Mouse (Mus musculus) stomach, postnatal 0 days (tissue): ENCODE results near the gene Pak2. TPM values are rescaled to one million over a fixed set of nuclear protein-coding genes. Genes with fewer than 3 reads are reported as not detected.
"Not testable (repeated sequence)": the region's sequence is repeated elsewhere in the genome, so short reads cannot be mapped to it uniquely, and the experiment has no call there.

ENCODE experiments used
- ATAC-seq: fragments of 200-750 bp; cut with Nextera tagmentation; 2 replicates; pipeline ENCODE4 v1.8.0; 2017; ENCODE audit not compliant: low FRiP score, low TSS enrichment
- DNase-seq: peaks from one replicate; pipeline ENCODE4 v3.0.0-alpha.2; 2016; ENCODE audit warnings: low spot score
- H3K27ac ChIP-seq: fragments of 300-500 bp; sonication (generic); replicated peaks from 2 replicates; pipeline ENCODE4 v1.5.1; 2014; ENCODE audit warnings: mild to moderate bottlenecking, control low read depth
- H3K27me3 ChIP-seq: fragments of 300-500 bp; sonication (generic); 2 replicates; pipeline ENCODE4 v1.6.1; 2014; ENCODE audit warnings: low read length; ENCODE audit not compliant: control insufficient read depth, insufficient read depth
- H3K36me3 ChIP-seq: fragments of 300-500 bp; sonication (generic); 2 replicates; pipeline ENCODE4 v1.6.1; 2014; ENCODE audit warnings: low read length, mixed read lengths; ENCODE audit not compliant: control insufficient read depth, insufficient read depth
- H3K4me1 ChIP-seq: fragments of 300-500 bp; sonication (generic); replicated peaks from 2 replicates; pipeline ENCODE4 v1.6.1; 2014; ENCODE audit warnings: antibody characterized with exemption; ENCODE audit not compliant: control insufficient read depth, insufficient read depth
- H3K4me2 ChIP-seq: fragments of 300-500 bp; sonication (generic); replicated peaks from 2 replicates; pipeline ENCODE4 v1.6.1; 2014; ENCODE audit warnings: low read depth, mild to moderate bottlenecking, control low read depth, moderate library complexity
- H3K4me3 ChIP-seq: fragments of 300-500 bp; sonication (generic); 2 replicates; pipeline ENCODE4 v1.5.1; 2014; ENCODE audit warnings: low read depth, low read length, control low read depth
- H3K9ac ChIP-seq: fragments of 300-500 bp; sonication (generic); 2 replicates; pipeline ENCODE4 v1.6.1; 2014; ENCODE audit warnings: mild to moderate bottlenecking, low read length, control low read depth, mixed read lengths
- H3K9me3 ChIP-seq: fragments of 300-500 bp; sonication (generic); 2 replicates; pipeline ENCODE4 v1.6.1; 2016; ENCODE audit warnings: low read length; ENCODE audit not compliant: control insufficient read depth
- CTCF ChIP-seq: IDR thresholded peaks from 2 replicates; pipeline ENCODE4 v1.5.1; 2016; ENCODE audit warnings: antibody characterized with exemption, low read depth, mild to moderate bottlenecking, moderate library complexity
- EP300 ChIP-seq: optimal IDR thresholded peaks from 2 replicates; pipeline ENCODE3; 2016; ENCODE audit warnings: antibody characterized with exemption
- whole genome bisulfite sequencing: fragments of 180-500 bp; shearing (Covaris S2); extraction: QIAGEN DNeasy Blood & Tissue Kit; methylation state at CpG from one replicate; pipeline ENCODE4 v1.1.7; 2014; 5-methylcytosine and 5-hydroxymethylcytosine counted together
- polyA plus RNA-seq: library from polyadenylated mRNA; unstranded; fragments of >200 nt; fragmentation: Nextera tagmentation; extraction: Ambion mirVana; gene quantifications from 2 replicates; pipeline ENCODE4 v1.2.1, GENCODE M21; 2015

The Pak2 gene
- polyA plus RNA-seq, 1 experiment from 2014 or later = 23.6 TPM

DNA sequence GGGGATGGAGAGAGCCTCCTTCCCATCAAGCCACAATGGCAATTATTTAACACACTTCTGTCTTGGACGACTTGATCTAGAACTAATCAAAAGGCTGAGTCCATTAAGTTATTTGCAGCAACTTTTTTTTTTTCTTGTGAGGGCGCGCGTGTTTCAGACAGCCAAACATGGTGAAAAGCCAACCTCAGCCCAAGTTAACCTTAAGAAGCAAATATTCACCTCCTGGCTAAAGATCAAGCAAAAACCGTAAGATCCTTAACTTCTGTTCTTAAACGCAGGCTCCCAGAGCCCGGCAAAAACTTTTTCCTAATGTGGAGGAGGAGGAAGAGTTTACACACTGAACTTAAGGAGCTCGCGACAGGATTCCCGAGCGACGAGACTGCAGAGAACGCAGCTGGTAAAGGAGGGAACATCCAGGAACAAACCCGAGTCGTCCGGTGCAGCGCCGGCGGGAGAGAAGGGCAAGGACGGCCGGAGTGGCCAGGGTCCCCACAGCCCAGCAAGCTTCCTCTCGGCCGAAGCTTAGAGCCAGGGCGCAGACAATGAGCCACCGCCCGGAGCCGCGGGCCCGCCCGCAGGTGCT, 643 bp downstream of the Pak2 start:
- Histone ChIP-seq H3K4me3 (peak overlapping the region; percentile 94), H3K36me3 (no peaks in the 10 kb centered on the region), H3K4me1 (no peaks in the 10 kb centered on the region), H3K27me3 (no peaks in the 10 kb centered on the region), H3K9ac (peak overlapping the region; percentile 99), H3K4me2 (peak overlapping the region; percentile 58), H3K9me3 (no peaks in the 10 kb centered on the region), H3K27ac (peak overlapping the region; percentile 99)
- ATAC-seq = no peak
- DNase-seq = no peak
- TF ChIP-seq EP300 (no peak), CTCF (no peak)
- under 1% methylated on average over 29 of the region's 30 CpGs for WGBS

DNA sequence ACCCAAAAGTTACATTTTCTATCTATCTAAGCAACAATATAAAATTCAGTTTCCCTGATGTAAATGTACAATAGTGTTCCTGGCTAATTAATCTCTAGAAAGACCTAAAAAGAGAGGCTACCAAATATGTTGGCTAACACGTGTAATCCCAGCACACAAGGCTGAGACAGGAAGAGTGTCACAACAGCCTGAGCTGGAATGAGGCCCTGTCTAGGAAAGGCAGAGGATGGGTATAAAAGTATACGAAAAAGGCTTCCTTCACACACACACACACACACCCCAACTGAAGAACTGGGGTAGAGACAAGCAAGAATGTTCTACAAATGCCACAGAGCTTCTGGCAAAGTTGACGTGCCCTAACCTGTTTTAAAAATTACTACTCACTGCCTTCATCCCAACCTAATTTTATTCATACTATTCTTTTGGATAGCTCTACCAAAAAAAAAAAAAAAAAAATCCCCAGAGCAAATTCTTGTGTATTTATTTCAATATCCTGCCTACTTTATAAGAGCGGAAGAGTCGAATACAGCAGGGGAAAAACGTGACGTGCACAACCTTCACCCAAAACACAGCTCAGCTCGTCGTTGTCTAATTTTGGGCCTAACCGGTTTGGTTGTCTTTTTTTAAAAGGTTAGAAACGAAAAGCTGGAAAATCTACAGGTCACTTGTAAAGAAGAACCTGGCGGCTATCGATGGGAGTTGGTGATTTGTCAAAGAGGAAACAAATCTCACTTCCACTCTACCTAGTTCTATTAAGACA, 1.3 kb downstream of the Pak2 start:
- H3K9me3 ChIP-seq = no peaks in the 10 kb centered on the region
- TF ChIP-seq CTCF = no peak
- TF ChIP-seq EP300 = no peak
- H3K9ac ChIP-seq = peak overlapping the region; percentile 99
- peak overlapping the region; percentile 94 for H3K4me3 ChIP-seq
- peak overlapping the region; percentile 99 for H3K27ac ChIP-seq
- no peaks in the 10 kb centered on the region for H3K36me3 ChIP-seq
- DNase-seq (no peak), ATAC-seq (no peak)
- no peaks in the 10 kb centered on the region for H3K27me3 ChIP-seq
- H3K4me2 ChIP-seq = peak overlapping the region; percentile 58
- 3% methylated on average over 13 of the region's 13 CpGs for WGBS
- H3K4me1 ChIP-seq = no peaks in the 10 kb centered on the region

DNA sequence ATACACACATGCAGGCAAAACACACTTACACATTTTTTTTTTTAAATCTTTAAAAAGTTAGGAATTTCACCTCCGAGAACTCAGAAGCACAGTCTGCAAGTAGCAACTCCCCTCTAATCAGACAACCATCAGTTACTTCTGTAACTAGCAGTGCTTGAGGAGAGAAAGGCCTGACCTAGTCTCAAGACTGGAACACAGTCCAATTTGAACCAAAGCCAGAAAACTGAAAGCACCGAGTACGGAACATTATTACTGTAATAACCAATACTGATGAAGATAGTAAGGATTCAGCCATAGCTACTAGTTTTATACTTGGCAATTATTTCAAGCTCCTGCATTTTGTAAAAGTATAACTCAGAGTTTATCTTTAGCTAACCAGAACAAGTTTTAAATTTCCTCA, 2.7 kb downstream of the Pak2 start:
- no peaks in the 10 kb centered on the region for H3K36me3 ChIP-seq
- no peak overlapping the region for H3K27ac ChIP-seq
- H3K9ac ChIP-seq = no peak overlapping the region
- no peaks in the 10 kb centered on the region for H3K4me1 ChIP-seq
- TF ChIP-seq CTCF (no peak), EP300 (no peak)
- DNase-seq = no peak
- H3K27me3 ChIP-seq = no peaks in the 10 kb centered on the region
- no peaks in the 10 kb centered on the region for H3K9me3 ChIP-seq
- H3K4me3 ChIP-seq = no peak overlapping the region
- 20% methylated on average over 3 of the region's 3 CpGs for WGBS
- ATAC-seq = no peak
- peak overlapping the region; percentile 9; the same call in 1 of the 2 replicates for H3K4me2 ChIP-seq

DNA sequence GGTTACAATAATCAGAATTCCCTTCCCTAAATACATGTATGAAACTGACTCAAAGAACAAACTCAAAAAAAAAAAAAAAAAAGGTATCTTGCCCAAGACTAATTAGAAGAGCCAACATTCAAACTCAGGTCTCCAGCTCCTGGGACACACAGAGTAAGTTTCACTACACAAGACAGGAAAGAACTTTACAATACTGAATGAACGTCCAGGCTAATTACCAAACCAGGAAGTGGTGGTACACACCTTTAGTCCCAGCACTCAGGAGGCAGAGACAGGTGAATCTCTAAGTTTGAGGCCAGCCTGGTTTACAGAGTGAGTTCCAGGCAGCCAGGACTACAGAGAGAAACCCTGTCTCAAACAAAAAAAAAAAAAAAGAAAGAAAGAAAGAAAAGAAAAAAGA, 3.4 kb downstream of the Pak2 start:
- H3K4me1 ChIP-seq = no peaks in the 10 kb centered on the region
- H3K4me2 ChIP-seq = no peak overlapping the region
- no peak overlapping the region for H3K27ac ChIP-seq
- no peak overlapping the region for H3K9ac ChIP-seq
- no peaks in the 10 kb centered on the region for H3K9me3 ChIP-seq
- ATAC-seq (no peak), DNase-seq (no peak)
- 22% methylated on average over 1 of the region's 1 CpGs for WGBS
- no peaks in the 10 kb centered on the region for H3K27me3 ChIP-seq
- no peaks in the 10 kb centered on the region for H3K36me3 ChIP-seq
- H3K4me3 ChIP-seq = no peak overlapping the region
- TF ChIP-seq CTCF (no peak), EP300 (no peak)

DNA sequence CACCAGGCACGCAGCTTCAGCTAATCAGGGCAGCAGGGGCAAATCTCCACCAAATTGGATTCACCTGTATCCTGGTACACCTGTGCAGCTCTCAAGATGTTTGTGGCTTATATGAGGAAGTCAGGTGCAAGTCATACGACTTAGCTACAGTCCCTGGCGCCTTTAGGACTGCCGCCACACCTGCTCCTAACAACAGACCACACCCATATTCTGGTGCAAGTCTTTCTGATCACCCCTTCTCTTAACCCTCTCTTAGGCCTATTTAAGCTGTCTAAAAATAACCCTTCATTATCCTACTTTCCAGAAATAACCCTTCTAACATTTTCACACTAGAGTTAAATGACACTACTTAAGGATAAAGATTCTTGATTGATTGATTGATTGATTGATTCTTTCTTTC, 9.1 kb downstream of the Pak2 start:
- not testable (repeated sequence) for H3K4me1 ChIP-seq, H3K4me3 ChIP-seq, H3K9me3 ChIP-seq, H3K36me3 ChIP-seq, DNase-seq, H3K9ac ChIP-seq, H3K27me3 ChIP-seq, H3K27ac ChIP-seq, H3K4me2 ChIP-seq
- WGBS = 62% methylated on average over 4 of the region's 4 CpGs
- ATAC-seq = peak; percentile 66; the same call in 1 of the 2 replicates
